Comparison of ENCODE assay signal across 8 mouse cellular contexts in the genomic region with DNA sequence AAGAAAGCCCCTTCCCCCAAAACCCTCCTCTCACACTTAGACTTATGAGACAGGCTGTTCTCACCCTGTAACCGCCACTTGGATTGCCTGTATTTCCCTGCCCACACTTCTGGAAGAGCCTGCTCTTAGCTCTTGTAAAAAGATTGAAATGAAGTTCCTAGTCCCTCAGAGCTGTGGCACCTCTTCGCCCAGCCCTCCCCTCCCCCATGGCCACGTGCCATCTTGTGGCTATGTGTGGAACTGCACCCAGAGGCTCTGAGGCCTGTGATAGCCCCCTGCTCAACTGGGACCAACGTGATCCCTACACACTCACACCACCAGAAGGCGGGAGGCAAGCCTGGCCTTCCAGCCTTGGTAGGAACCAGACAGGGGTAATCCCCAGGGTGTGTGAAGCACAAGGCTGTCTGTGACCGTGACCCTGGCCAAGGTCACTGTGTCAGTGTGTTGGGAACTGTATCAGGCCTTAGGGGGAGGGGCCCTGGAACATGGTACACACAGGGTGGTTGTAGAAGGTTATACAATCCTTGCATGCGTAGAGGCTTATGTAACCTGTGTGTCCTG. TPM values are rescaled to one million over a fixed set of nuclear protein-coding genes. Genes with fewer than 3 reads are reported as not detected.
A peak's percentile ranks its signal among the peaks of the same experiment; 100 is the strongest.
DNase-seq lines count a peak whose midpoint lies in the region; ATAC-seq and TF ChIP-seq lines count a peak whose summit lies in the region.

No protein-coding gene starts in this region.

- H3K4me3 ChIP-seq in embryonic facial prominence, embryonic 14.5 days (ENCODE audit: low read depth, low read length): no peak overlapping the region
- H3K4me3 ChIP-seq in heart, postnatal 0 days (ENCODE audit: low read depth, low read length): no peak overlapping the region

- H3K9ac ChIP-seq in embryonic facial prominence, embryonic 14.5 days (ENCODE audit: low read depth, low read length): 0 out of 2 replicates have a peak overlapping the region, but pooled peaks have one; percentile 3
- 0 out of 2 replicates have a peak overlapping the region, but pooled peaks have one; percentile 27 for H3K9ac ChIP-seq in heart, postnatal 0 days (replicated peaks; ENCODE audit: low read depth, low read length)

- H3K4me1 ChIP-seq in embryonic facial prominence, embryonic 14.5 days (ENCODE audit: control insufficient read depth, insufficient read depth, low read length): peaks cover 31% of the 10 kb centered on the region
- H3K4me1 ChIP-seq in heart, postnatal 0 days (ENCODE audit: control insufficient read depth, insufficient read depth): peaks cover 66% of the 10 kb centered on the region

- WGBS in embryonic facial prominence, embryonic 14.5 days: 24% methylated on average over 7 of the region's 7 CpGs
- WGBS in heart, postnatal 0 days: 17% methylated on average over 7 of the region's 7 CpGs

- peaks cover 40% of the 10 kb centered on the region for H3K36me3 ChIP-seq in embryonic facial prominence, embryonic 14.5 days (ENCODE audit: control insufficient read depth, insufficient read depth, low read length)
- H3K36me3 ChIP-seq in heart, postnatal 0 days (replicated peaks; ENCODE audit: control insufficient read depth, insufficient read depth, low read length): peaks cover 36% of the 10 kb centered on the region

- peak; percentile 89 for DNase-seq in ES-CJ7 (ENCODE audit: low read depth, low spot score)
- peak; percentile 94 for DNase-seq in adrenal gland, postnatal 14 days
- peak; percentile 56 for DNase-seq in embryonic facial prominence, embryonic 14.5 days (ENCODE audit: low spot score)
- DNase-seq in heart, postnatal 0 days (ENCODE audit: low spot score): peak; percentile 82
- peak; percentile 82 for DNase-seq in kidney, postnatal 14 days
- DNase-seq in lung, postnatal 14 days: peak; percentile 84
- DNase-seq in retina, postnatal 1 day: peak; percentile 89
- DNase-seq in urinary bladder, postnatal 14 days (ENCODE audit: low spot score): no peak

- peak; percentile 98 for TF ChIP-seq CTCF in heart, postnatal 0 days (IDR thresholded peaks at IDR 0.05; ENCODE audit: low read depth)

- 0 out of 2 replicates have a peak overlapping the region, but pooled peaks have one; percentile 33 for H3K27ac ChIP-seq in embryonic facial prominence, embryonic 14.5 days (replicated peaks; ENCODE audit: low read depth, low read length)
- peak overlapping the region; percentile 96 for H3K27ac ChIP-seq in heart, postnatal 0 days (ENCODE audit: low read depth)

- 0 out of 2 replicates have a peak, but pooled peaks have one; percentile 32 for ATAC-seq in embryonic facial prominence, embryonic 14.5 days (ENCODE audit: low read depth)
- ATAC-seq in heart, postnatal 0 days (ENCODE audit: insufficient read depth, low read depth): peak; percentile 60

- no peaks in the 10 kb centered on the region for H3K9me3 ChIP-seq in embryonic facial prominence, embryonic 14.5 days (ENCODE audit: control insufficient read depth, low read length)
- H3K9me3 ChIP-seq in heart, postnatal 0 days (replicated peaks; ENCODE audit: control insufficient read depth, low read length): no peaks in the 10 kb centered on the region

- H3K27me3 ChIP-seq in embryonic facial prominence, embryonic 14.5 days (replicated peaks; ENCODE audit: control insufficient read depth, insufficient read depth, low read length): no peaks in the 10 kb centered on the region
- no peaks in the 10 kb centered on the region for H3K27me3 ChIP-seq in heart, postnatal 0 days (ENCODE audit: control insufficient read depth, insufficient read depth, low read length)

- TF ChIP-seq EP300 in heart, postnatal 0 days (IDR thresholded peaks at IDR 0.05; ENCODE audit: low read depth): peak; percentile 88

- H3K4me2 ChIP-seq in embryonic facial prominence, embryonic 14.5 days (ENCODE audit: low read depth, low read length): no peak overlapping the region
- H3K4me2 ChIP-seq in heart, postnatal 0 days (ENCODE audit: low read depth, low read length): no peak overlapping the region

RNA-seq across cellular contexts. Expression of gene Thra, which starts 14.3 kb away (rescaled TPM):
- 106 and 124 TPM in 2 replicates for total RNA-seq in adrenal gland, postnatal 14 days (2021)
- polyA plus RNA-seq in embryonic facial prominence, embryonic 14.5 days (2014; fragmentation: Nextera tagmentation; extraction: Ambion mirVana): 57.7 and 62.2 TPM in 2 replicates
- 188 and 234 TPM in 2 replicates for total RNA-seq in heart, postnatal 0 days (2014; rRNA removed; ENCODE audit: low replicate concordance)
- 40.8 and 44.0 TPM in 2 replicates for polyA plus RNA-seq in heart, postnatal 0 days (2015; fragmentation: Nextera tagmentation; extraction: Ambion mirVana)

RNA-seq across cellular contexts. Expression of gene Nr1d1, which starts 20.4 kb away (rescaled TPM):
- 32.9 and 51.0 TPM in 2 replicates for total RNA-seq in adrenal gland, postnatal 14 days (2021)
- polyA plus RNA-seq in embryonic facial prominence, embryonic 14.5 days (2014; fragmentation: Nextera tagmentation; extraction: Ambion mirVana): 1.1 and 1.9 TPM in 2 replicates
- 21.0 and 24.3 TPM in 2 replicates for total RNA-seq in heart, postnatal 0 days (2014; rRNA removed; ENCODE audit: low replicate concordance)
- 10.2 and 10.7 TPM in 2 replicates for polyA plus RNA-seq in heart, postnatal 0 days (2015; fragmentation: Nextera tagmentation; extraction: Ambion mirVana)

RNA-seq across cellular contexts. Expression of gene Med24, which starts 25.5 kb away (rescaled TPM):
- total RNA-seq in adrenal gland, postnatal 14 days (2021): 47.4 and 55.5 TPM in 2 replicates
- 40.7 and 49.0 TPM in 2 replicates for polyA plus RNA-seq in embryonic facial prominence, embryonic 14.5 days (2014; fragmentation: Nextera tagmentation; extraction: Ambion mirVana)
- 39.9 and 48.0 TPM in 2 replicates for total RNA-seq in heart, postnatal 0 days (2014; rRNA removed; ENCODE audit: low replicate concordance)
- 21.9 and 23.3 TPM in 2 replicates for polyA plus RNA-seq in heart, postnatal 0 days (2015; fragmentation: Nextera tagmentation; extraction: Ambion mirVana)

RNA-seq across cellular contexts. Expression of gene Msl1, which starts 40.6 kb away (rescaled TPM):
- total RNA-seq in adrenal gland, postnatal 14 days (2021): 88.5 and 88.7 TPM in 2 replicates
- 18.1 and 18.5 TPM in 2 replicates for polyA plus RNA-seq in embryonic facial prominence, embryonic 14.5 days (2014; fragmentation: Nextera tagmentation; extraction: Ambion mirVana)
- 47.4 and 54.6 TPM in 2 replicates for total RNA-seq in heart, postnatal 0 days (2014; rRNA removed; ENCODE audit: low replicate concordance)
- 11.3 and 12.6 TPM in 2 replicates for polyA plus RNA-seq in heart, postnatal 0 days (2015; fragmentation: Nextera tagmentation; extraction: Ambion mirVana)

RNA-seq across cellular contexts. Expression of gene Casc3, which starts 50.0 kb away (rescaled TPM):
- total RNA-seq in adrenal gland, postnatal 14 days (2021): 37.8 and 38.8 TPM in 2 replicates
- 32.2 and 34.0 TPM in 2 replicates for polyA plus RNA-seq in embryonic facial prominence, embryonic 14.5 days (2014; fragmentation: Nextera tagmentation; extraction: Ambion mirVana)
- 6.8 and 9.7 TPM in 2 replicates for total RNA-seq in heart, postnatal 0 days (2014; rRNA removed; ENCODE audit: low replicate concordance)
- polyA plus RNA-seq in heart, postnatal 0 days (2015; fragmentation: Nextera tagmentation; extraction: Ambion mirVana): 11.6 and 11.9 TPM in 2 replicates
